Mouse (Mus musculus): ENCODE data around the gene BC004004.
"Not testable (repeated sequence)": the region's sequence is repeated elsewhere in the genome, so short reads cannot be mapped to it uniquely, and the experiment has no call there.

DNA sequence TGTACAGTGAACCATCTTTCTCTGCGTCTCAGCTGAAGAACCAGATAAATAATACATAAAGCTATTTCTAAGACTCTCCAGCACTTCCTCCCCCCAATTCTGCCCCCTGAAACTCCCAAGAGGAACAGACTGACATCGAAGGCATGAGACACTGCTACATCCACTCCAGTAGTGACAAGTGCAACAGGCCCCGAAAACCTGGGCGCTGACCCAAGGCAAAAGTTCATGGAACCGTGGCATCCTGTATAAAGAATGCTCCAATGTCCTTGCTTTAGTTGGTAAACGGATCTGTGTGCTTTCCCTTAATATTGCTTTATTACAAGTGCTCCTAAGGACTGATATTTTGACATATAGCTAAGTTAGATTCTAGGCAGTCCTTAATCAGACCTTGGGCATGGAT is 13.8 kb upstream of the BC004004 start:
- not testable (repeated sequence) for TF ChIP-seq E2F4 (IDR thresholded peaks at IDR 0.05; ENCODE audit: borderline replicate concordance, low read depth, low read length); CTCF (IDR thresholded peaks at IDR 0.05 in 2 of 3, conservative IDR thresholded peaks at IDR 0.05 in 1 of 3; ENCODE audit: control insufficient read depth in 1 of 3, insufficient read depth in 1 of 3, low read depth in 2 of 3, low read length in 3 of 3, poor library complexity in 1 of 3, severe bottlenecking in 1 of 3)

All from MEL (cell line).